Mouse (Mus musculus) forebrain, postnatal 0 days (tissue): ENCODE measurements around the gene Prrc2b. TPM values are rescaled to one million over a fixed set of nuclear protein-coding genes. Genes with fewer than 3 reads are reported as not detected.
A peak's percentile ranks its signal among the peaks of the same experiment; 100 is the strongest.

Experiments used
- ATAC-seq: fragments of 200-750 bp; cut with Nextera tagmentation; 2 replicates; pipeline ENCODE4 v1.8.0; 2017; ENCODE audit warnings: mild to moderate bottlenecking, moderate library complexity
- DNase-seq: peaks from one replicate; pipeline ENCODE4 v3.0.0-alpha.2; 2015
- H3K27ac ChIP-seq: fragments of 300-500 bp; sonication (generic); 2 replicates; pipeline ENCODE4 v1.5.1; 2014; ENCODE audit warnings: low read depth, mild to moderate bottlenecking, antibody characterized with exemption, low read length, moderate library complexity, mixed read lengths
- H3K27me3 ChIP-seq: fragments of 300-500 bp; sonication (generic); 2 replicates; pipeline ENCODE4 v1.6.1; 2014; ENCODE audit warnings: mild to moderate bottlenecking, low read length, mixed read lengths; ENCODE audit not compliant: insufficient read depth
- H3K36me3 ChIP-seq: fragments of 300-500 bp; sonication (generic); 2 replicates; pipeline ENCODE4 v1.6.1; 2014; ENCODE audit warnings: mild to moderate bottlenecking, moderate library complexity; ENCODE audit not compliant: insufficient read depth
- H3K4me1 ChIP-seq: fragments of 300-500 bp; sonication (generic); 2 replicates; pipeline ENCODE4 v1.6.1; 2014; ENCODE audit warnings: antibody characterized with exemption; ENCODE audit not compliant: insufficient read depth
- H3K4me2 ChIP-seq: fragments of 300-500 bp; sonication (generic); 2 replicates; pipeline ENCODE4 v1.6.1; 2014; ENCODE audit warnings: low read depth, mild to moderate bottlenecking, moderate library complexity
- H3K4me3 ChIP-seq: fragments of 300-500 bp; sonication (generic); 2 replicates; pipeline ENCODE4 v1.5.1; 2014; ENCODE audit warnings: low read depth, low read length, mixed read lengths
- H3K9ac ChIP-seq: fragments of 300-500 bp; sonication (generic); 2 replicates; pipeline ENCODE4 v1.6.1; 2014; ENCODE audit warnings: mild to moderate bottlenecking
- H3K9me3 ChIP-seq: fragments of 300-500 bp; sonication (generic); 2 replicates; pipeline ENCODE4 v1.6.1; 2016; ENCODE audit warnings: low read length
- CTCF ChIP-seq: sonication (generic); IDR thresholded peaks from 2 replicates; pipeline ENCODE4 v1.5.1; 2016; ENCODE audit warnings: antibody characterized with exemption, control low read depth, low read depth
- WGBS: fragments of 180-500 bp; shearing (Covaris S2); extraction: QIAGEN DNeasy Blood & Tissue Kit; methylation state at CpG from one replicate; pipeline ENCODE4 v1.1.7; 2014; 5-methylcytosine and 5-hydroxymethylcytosine counted together
- polyA plus RNA-seq: library from polyadenylated mRNA; unstranded; fragments of >200 nt; fragmentation: Nextera tagmentation; extraction: Ambion mirVana; gene quantifications from 2 replicates; pipeline ENCODE4 v1.2.1, GENCODE M21; 2015
- total RNA-seq: library from RNA; depleted of rRNA; stranded (reverse); fragments of >200 nt; gene quantifications from 2 replicates; pipeline ENCODE4 v1.2.3, GENCODE M21; 2014

Gene Prrc2b
- total and polyA plus RNA-seq, 2 experiments from 2014 or later, result 60.4 to 131 TPM

DNA sequence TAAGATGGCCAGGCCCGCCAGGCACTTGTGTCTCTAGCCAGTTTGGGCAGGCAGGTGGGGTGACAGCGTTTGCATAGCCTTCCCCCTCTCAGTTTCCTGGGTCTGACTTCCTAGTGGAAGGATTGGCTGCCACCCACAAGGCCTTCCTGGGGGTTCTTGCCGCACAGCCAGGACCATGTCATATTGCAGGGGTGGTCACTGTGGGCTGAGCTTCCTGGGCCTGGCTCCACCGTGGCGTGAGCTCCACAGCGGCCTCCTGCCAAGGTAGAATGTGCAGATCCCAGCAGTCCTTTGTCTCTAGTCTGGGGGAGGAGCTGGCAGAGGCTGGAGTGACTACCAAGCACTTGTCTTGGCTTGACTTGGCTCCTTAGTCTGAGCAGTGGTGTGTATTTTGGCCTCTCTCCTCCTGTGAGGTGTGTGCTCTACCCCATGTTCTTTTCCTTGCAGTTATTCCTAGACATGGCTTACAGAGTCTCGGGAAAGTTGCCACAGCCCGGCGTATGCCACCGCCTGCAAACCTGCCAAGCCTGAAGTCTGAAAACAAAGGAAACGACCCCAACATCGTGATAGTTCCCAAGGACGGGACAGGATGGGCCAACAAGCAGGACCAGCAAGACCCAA, 31.9 kb downstream of the Prrc2b start:
- 36% methylated on average over 13 of the region's 13 CpGs for WGBS
- no peaks in the 10 kb centered on the region for H3K27me3 ChIP-seq
- no peak overlapping the region for H3K9ac ChIP-seq
- H3K4me3 ChIP-seq, result no peak overlapping the region
- ATAC-seq (peak; percentile 74), DNase-seq (peak; percentile 45)
- peaks cover 17% of the 10 kb centered on the region for H3K36me3 ChIP-seq
- peaks cover 4% of the 10 kb centered on the region; the same call in 1 of the 2 replicates for H3K4me1 ChIP-seq
- H3K4me2 ChIP-seq, result no peak overlapping the region
- no peak for TF ChIP-seq CTCF
- H3K9me3 ChIP-seq, result no peaks in the 10 kb centered on the region
- peak overlapping the region; percentile 59 for H3K27ac ChIP-seq

DNA sequence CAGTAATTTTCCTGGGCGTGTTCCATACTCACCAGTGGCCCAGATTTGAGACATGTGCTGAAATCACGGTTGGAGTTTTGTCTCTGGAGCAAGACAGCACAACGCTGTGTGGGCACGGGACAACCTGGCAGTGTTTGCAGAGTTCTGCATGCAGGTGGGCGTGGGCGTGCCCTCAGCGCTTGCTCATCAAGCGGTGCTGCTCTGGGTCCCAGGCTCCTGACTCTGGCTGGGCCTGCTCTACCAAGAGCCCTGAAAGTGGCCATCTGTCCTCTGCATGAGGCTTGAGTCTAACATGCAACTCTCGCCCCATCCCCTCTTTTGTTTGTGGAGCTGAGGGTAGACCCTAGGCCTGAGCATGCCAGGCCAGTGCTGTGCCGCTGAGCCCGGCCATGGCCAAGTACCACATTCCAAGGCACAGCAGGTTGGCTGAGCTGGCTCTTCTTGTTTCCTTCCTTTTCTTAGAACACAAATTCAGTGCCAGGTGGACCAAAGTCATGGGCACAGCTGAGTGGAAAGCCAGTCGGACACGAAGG, 36.2 kb downstream of the Prrc2b start:
- Histone ChIP-seq H3K27me3 (no peaks in the 10 kb centered on the region), H3K4me2 (no peak overlapping the region), H3K9ac (no peak overlapping the region), H3K36me3 (peaks cover 51% of the 10 kb centered on the region), H3K4me1 (peaks cover 4% of the 10 kb centered on the region; the same call in 1 of the 2 replicates), H3K4me3 (no peak overlapping the region), H3K9me3 (no peaks in the 10 kb centered on the region), H3K27ac (no peak overlapping the region)
- TF ChIP-seq CTCF, result no peak
- no peak for ATAC-seq
- WGBS, result 89% methylated on average over 13 of the region's 13 CpGs
- DNase-seq, result no peak

- no peak for DNase-seq
- Histone ChIP-seq H3K27ac (no peak overlapping the region), H3K9me3 (no peaks in the 10 kb centered on the region), H3K27me3 (no peaks in the 10 kb centered on the region), H3K36me3 (peaks cover 57% of the 10 kb centered on the region), H3K9ac (no peak overlapping the region), H3K4me3 (no peak overlapping the region), H3K4me2 (no peak overlapping the region), H3K4me1 (peaks cover 2% of the 10 kb centered on the region; the same call in 1 of the 2 replicates)
- TF ChIP-seq CTCF, result no peak
- ATAC-seq, result no peak
- WGBS, result 81% methylated on average over 7 of the region's 7 CpGs
Measured at GRCm38 (mm10) chr2:32187649-32188048, 36.8 kb downstream of the Prrc2b start.

DNA sequence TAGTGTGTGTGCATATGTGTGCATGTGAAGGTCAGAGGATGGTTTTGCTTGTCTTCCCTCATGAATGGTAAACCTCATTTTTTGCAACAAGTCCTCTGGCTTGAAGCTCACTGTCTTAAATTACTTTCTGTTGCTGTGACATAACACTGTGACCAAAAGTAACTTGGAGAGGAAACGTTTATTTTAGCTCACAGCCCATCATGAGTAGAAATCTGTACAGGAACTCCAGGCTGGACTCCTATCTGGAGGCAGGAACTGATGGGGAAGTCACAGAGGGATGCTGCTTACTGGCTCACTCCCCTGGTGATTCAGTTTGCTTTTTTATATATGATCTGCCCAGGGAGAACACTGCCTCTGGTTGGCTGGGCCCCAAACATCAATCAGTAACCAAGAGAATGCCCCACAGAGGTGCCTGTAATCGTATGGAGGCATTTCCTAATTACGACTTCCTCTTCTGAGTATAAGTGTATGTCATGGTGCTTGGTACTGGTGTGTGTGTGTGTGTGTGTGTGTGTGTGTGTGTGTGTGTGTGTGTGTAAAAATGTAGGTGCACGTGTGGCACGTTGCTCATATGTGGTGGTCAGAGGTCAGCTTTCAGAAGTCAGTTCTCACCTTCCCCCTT, 38.3 kb downstream of the Prrc2b start:
- no peak for TF ChIP-seq CTCF
- DNase-seq (no peak), ATAC-seq (no peak)
- Histone ChIP-seq H3K9ac (no peak overlapping the region), H3K4me2 (no peak overlapping the region), H3K36me3 (peaks cover 72% of the 10 kb centered on the region), H3K9me3 (no peaks in the 10 kb centered on the region), H3K4me1 (no peaks in the 10 kb centered on the region), H3K27me3 (no peaks in the 10 kb centered on the region), H3K4me3 (no peak overlapping the region), H3K27ac (no peak overlapping the region)
- 91% methylated on average over 5 of the region's 5 CpGs for WGBS

- ATAC-seq (no peak), DNase-seq (no peak)
- no peak for TF ChIP-seq CTCF
- no peak overlapping the region for H3K27ac ChIP-seq
- H3K4me3 ChIP-seq, result no peak overlapping the region
- peaks cover 87% of the 10 kb centered on the region for H3K36me3 ChIP-seq
- H3K9ac ChIP-seq, result no peak overlapping the region
- no peak overlapping the region for H3K4me2 ChIP-seq
- no peaks in the 10 kb centered on the region for H3K9me3 ChIP-seq
- no peaks in the 10 kb centered on the region for H3K27me3 ChIP-seq
- H3K4me1 ChIP-seq, result no peaks in the 10 kb centered on the region
- WGBS, result 54% methylated on average over 1 of the region's 1 CpGs
Measured at GRCm38 (mm10) chr2:32190620-32191019, 39.7 kb downstream of the Prrc2b start.

DNA sequence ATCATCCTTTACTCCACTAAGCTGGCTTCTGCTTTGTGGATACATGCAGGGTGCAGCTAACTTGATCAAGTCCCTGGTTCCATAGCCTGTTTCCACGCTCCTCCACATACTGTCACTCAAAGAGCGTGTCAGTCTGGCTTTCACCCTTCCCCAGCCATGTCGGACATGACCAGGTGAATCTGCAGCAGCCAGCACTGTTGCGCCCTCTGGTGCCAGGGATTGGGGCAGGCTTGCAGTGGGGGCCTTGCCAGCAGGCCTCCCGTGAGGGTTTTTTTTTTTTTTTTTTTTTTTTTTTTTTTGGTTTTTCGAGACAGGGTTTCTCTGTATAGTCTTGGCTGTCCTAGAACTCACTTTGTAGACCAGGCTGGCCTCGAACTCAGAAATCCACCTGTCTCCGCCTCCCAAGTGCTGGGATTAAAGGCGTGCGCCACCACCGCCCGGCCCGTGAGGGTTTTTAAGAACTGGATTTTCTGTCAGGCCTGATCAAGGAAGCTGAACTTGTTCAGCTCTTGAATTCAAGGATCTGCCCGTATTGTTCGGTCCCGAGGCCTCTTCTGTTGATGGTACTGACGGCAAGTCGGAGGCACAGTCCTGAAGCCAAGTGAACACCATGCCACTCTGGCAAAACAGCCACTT, 41.1 kb downstream of the Prrc2b start:
- 79% methylated on average over 16 of the region's 18 CpGs for WGBS
- H3K36me3 ChIP-seq, result peaks cover 91% of the 10 kb centered on the region
- no peak for ATAC-seq
- H3K27ac ChIP-seq, result no peak overlapping the region
- H3K4me1 ChIP-seq, result no peaks in the 10 kb centered on the region
- no peak overlapping the region for H3K4me3 ChIP-seq
- H3K27me3 ChIP-seq, result no peaks in the 10 kb centered on the region
- no peak overlapping the region for H3K4me2 ChIP-seq
- DNase-seq, result no peak
- no peaks in the 10 kb centered on the region for H3K9me3 ChIP-seq
- peak; percentile 58 for TF ChIP-seq CTCF
- H3K9ac ChIP-seq, result no peak overlapping the region

DNA sequence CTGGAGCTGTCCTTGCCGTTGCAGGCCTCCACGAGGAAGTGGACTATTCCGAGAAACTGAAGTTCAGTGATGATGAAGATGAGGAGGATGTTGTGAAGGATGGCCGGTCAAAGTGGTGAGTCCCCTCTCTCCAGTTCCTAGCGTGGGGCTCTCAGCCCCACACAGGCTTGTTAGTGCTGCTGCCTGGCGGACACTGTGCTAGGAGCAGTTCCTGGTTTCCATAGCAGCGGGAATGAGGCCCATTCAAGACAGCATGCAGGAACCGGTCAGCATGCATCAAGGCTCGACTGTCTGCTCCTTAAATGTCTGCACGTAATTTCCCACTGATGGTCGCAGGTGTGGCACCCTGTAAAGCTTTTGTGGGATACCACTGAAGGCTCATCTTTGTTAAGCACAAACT, 48.1 kb downstream of the Prrc2b start:
- TF ChIP-seq CTCF, result peak; percentile 20; the same call in 1 of the 2 replicates
- 69% methylated on average over 11 of the region's 11 CpGs for whole genome bisulfite sequencing
- Histone ChIP-seq H3K9ac (no peak overlapping the region), H3K27ac (no peak overlapping the region), H3K4me1 (no peaks in the 10 kb centered on the region), H3K36me3 (peaks cover 95% of the 10 kb centered on the region), H3K4me3 (no peak overlapping the region), H3K4me2 (no peak overlapping the region), H3K9me3 (no peaks in the 10 kb centered on the region), H3K27me3 (no peaks in the 10 kb centered on the region)
- ATAC-seq (no peak), DNase-seq (no peak)
